Comparison of ENCODE assay signal across 1 mouse cellular context in genomic region chr9:13297122-13297667, GRCm38 (mm10).
TF ChIP-seq lines count a peak whose summit lies in the region.

No protein-coding gene starts in this region.

TF ChIP-seq in MEL, 35 proteins besides CTCF, POLR2A, EP300 and RAD21 (continued from another document):
- no peak for TF ChIP-seq KAT2A (conservative IDR thresholded peaks at IDR 0.05; ENCODE audit: low read depth, low read length)
- TF ChIP-seq GABPA (IDR thresholded peaks at IDR 0.05; ENCODE audit: low read depth, low read length), result no peak
- no peak for TF ChIP-seq POLR2AphosphoS2 (IDR thresholded peaks at IDR 0.05; ENCODE audit: low read length)
- TF ChIP-seq TCF12 (IDR thresholded peaks at IDR 0.05; ENCODE audit: low read depth, low read length), result 0 out of 2 replicates have a peak, but pooled peaks have one; percentile 15
